Mouse (Mus musculus): Measurements from ENCODE around the gene Mmp9. TPM values are rescaled to one million over a fixed set of nuclear protein-coding genes. Genes with fewer than 3 reads are reported as not detected.

The Mmp9 gene
- under 1 TPM; 0.43 to 0.85 TPM for total RNA-seq (2021)
- long read RNA-seq, experiment 1, partial matches to known transcripts, result 0 of 4 reads
- long read RNA-seq, experiment 1, other reads (novel, unspliced or antisense), result 1 of 4 reads
- long read RNA-seq, experiment 2, partial matches to known transcripts, result 0 of 1 reads
- long read RNA-seq, experiment 2, other reads (novel, unspliced or antisense), result 0 of 1 reads

- no peak for DNase-seq (ENCODE audit: low spot score)
Observed at GRCm38 (mm10) chr2:164940140-164940830, at the start of gene Mmp9. Mmp9 (plus strand) TSS chr2:164940780.

DNA sequence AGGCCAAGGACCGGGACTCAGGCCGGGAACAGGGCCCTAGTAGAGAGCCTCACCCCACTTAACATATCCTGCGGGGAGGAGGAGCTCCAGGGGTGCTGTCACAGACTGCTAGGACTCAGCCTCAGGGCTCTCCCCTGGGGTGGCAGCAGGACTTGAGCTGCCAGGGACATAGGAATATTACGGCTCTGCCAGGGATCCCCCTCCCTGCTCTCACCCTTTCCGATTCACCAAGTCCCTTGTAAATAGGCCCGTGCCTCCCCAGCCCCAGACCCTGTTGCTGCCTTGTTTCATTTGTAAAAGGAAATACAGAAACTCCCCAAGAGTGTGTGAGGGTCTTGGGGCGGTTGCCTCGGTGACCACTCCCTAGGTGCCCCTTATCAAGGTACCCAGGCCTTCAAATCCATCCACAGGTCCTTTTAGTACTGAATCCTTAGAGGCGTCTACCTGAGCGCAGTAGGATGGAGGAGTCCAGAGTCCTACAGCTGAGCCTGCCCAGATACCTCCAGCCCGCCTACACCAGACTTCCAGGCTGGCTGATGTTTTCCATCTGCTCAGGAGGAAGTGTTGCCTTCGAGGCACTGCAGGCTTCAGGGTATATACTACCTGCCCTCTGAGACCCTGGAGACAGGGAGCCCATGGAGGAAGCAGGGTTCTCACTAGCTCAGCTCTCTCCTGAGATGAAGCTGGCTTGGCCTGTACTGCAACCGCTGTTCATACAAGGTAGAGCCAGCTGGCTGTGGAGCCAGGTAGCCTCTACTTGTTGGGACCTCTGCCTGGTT is 49.3 kb upstream of the Mmp9 start:
- DNase-seq (ENCODE audit: low spot score), result no peak

DNA sequence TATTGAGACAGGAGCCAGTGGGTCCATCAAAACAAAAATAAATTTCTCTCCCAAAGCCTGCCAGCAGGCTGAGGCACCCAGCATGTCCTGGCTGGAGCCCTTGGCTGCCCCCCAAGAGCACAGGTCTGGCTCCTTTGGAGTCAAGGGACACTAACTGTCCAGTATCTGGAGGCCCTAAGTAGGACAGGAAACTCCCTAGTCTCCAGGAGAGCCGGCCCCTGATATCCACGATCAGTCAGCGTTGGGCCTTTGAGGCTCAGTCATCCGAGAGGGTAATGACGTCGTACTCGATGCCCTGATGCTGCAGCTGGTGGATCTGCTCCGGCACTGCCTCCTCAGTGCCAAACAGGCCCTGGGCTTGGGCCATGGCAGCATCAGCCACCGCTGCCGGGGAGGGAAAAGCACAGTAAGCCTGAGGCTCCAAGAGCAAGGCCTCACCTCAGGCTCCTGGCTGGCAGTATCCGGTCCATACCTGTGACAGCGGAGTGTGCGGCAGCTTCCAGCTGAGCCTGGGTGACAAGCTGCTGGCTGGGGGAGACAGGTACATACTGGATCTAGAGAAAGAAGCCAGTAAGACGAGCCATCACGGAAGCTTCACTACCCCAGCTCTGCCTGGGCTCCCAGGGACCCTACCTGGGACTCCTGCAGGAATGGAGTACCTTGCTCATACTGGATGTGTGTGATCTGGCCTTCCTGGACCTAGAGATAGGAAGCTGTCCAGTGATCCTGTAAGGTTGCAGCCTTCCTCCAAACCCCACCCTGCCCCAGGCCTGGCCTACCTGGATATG is 48.5 kb upstream of the Mmp9 start:
- DNase-seq (ENCODE audit: low spot score), result peak; percentile 82

GRCm38 (mm10) chr2:164892696-164893216 is 47.8 kb upstream of the Mmp9 start:
- DNase-seq (ENCODE audit: low spot score), result no peak

- no peak for DNase-seq (ENCODE audit: low spot score)
Observed at GRCm38 (mm10) chr2:164894048-164894447, 46.5 kb upstream of the Mmp9 start.

- no peak for DNase-seq (ENCODE audit: low spot score)
Observed at GRCm38 (mm10) chr2:164894644-164895043, 45.9 kb upstream of the Mmp9 start.

GRCm38 (mm10) chr2:164895885-164896284 is 44.7 kb upstream of the Mmp9 start:
- DNase-seq (ENCODE audit: low spot score), result no peak

DNA sequence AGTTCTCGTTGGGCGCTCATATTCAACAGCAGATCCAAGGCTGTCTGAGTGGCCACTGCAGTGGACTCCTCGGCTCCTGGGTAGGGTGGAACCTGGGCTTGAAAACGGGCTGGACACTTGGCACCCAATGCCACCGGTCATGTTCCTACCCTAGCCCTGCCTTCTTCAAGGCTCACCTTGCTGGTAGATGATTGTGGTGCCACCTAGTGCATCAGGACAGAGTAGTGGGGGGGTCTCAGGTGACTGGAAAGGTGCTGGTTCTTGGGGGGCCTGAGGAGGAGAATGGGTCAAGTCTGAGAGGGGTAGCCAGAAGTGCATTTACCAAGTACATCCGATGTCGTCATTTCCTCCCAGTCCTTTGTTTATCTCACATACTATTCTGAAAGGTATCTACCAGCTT is 42.6 kb upstream of the Mmp9 start:
- no peak for DNase-seq (ENCODE audit: low spot score)

- DNase-seq (ENCODE audit: low spot score), result no peak
Observed at GRCm38 (mm10) chr2:164899034-164899433, 41.5 kb upstream of the Mmp9 start.

- DNase-seq (ENCODE audit: low spot score), result no peak
Observed at GRCm38 (mm10) chr2:164899723-164900459, 40.7 kb upstream of the Mmp9 start.

GRCm38 (mm10) chr2:164901380-164901779 is 39.2 kb upstream of the Mmp9 start:
- no peak for DNase-seq (ENCODE audit: low spot score)

DNA sequence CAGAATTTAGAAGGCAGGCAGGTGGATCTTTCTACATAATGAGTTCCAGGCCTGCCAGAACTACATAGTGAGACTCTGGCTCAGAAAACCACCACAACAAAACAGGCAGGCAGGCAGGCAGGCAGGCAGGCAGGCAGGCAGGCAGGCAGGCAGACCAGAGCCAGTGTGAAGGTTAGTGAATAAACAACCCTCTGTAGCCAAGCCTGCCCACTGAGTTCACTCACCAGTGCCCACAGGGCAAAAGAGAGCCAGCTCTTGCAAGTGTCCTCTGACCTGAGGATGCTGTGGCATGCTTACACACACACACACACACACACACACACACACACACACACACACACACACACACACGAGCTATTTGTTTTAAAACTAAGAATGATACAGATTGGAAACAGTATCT is 37.1 kb upstream of the Mmp9 start:
- DNase-seq (ENCODE audit: low spot score), result no peak

- DNase-seq (ENCODE audit: low spot score), result no peak
Observed at GRCm38 (mm10) chr2:164906071-164906470, 34.5 kb upstream of the Mmp9 start.

DNA sequence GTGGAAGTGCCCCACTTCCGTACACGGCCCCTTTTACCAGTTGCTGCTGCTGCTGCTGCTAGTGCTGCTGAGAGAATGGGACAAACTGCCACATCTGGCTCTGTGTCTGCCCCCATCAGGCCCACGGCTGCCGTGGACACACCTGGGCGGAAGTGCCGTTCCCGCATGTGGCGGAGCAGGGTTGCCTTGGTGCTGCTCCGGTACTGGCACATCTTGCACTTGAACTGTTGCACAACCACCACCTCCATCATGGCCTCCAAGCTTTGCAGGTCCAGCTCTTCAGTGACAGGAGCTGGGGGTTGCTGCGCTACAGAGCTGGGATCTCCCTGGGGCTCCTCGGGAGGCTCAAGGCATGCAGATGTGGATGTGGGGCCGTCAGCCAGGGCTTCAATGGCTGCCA is 33.1 kb upstream of the Mmp9 start:
- no peak for DNase-seq (ENCODE audit: low spot score)

DNA sequence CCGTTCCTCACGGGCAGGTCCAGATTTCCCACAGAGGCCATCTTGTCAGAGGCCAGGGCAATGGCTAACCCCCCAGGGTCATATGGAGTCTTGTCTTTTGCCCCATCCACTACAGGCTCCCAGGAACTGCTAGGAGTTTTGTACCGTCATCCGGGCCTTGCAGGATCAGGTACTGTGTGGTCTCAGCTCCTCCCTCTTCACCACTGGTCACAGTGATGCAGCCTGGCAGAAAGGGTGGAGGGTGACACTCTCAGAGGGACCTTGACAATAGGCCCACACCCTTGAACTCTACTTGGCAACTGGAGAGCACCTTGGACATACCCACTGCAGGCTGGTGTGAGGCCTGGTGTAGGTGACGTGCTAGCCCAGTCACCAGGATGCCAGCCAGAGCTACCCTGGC is 32.6 kb upstream of the Mmp9 start:
- no peak for DNase-seq (ENCODE audit: low spot score)

DNA sequence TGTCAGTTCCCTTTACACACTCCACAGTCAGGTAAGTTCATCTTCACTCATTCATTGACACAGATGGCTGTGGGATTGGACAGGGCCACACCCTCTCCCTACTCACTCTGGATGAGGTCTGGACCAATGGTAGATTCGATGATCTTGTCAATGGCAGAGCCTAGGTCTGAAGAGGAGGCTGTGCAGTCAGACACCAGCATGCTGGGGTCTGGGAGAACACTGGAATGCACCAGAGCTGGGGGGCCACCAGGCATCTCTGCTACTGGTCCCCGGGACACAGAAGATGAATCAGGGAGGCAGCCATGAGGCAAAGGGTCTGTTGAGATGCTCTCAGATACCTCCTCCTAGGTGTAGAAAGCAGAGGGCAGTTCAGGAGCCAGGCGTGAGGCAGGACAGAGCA is 31.5 kb upstream of the Mmp9 start:
- no peak for DNase-seq (ENCODE audit: low spot score)

GRCm38 (mm10) chr2:164909542-164909941 is 31.0 kb upstream of the Mmp9 start:
- peak; percentile 53 for DNase-seq (ENCODE audit: low spot score)

- no peak for DNase-seq (ENCODE audit: low spot score)
Observed at GRCm38 (mm10) chr2:164910360-164911061, 30.1 kb upstream of the Mmp9 start.

DNA sequence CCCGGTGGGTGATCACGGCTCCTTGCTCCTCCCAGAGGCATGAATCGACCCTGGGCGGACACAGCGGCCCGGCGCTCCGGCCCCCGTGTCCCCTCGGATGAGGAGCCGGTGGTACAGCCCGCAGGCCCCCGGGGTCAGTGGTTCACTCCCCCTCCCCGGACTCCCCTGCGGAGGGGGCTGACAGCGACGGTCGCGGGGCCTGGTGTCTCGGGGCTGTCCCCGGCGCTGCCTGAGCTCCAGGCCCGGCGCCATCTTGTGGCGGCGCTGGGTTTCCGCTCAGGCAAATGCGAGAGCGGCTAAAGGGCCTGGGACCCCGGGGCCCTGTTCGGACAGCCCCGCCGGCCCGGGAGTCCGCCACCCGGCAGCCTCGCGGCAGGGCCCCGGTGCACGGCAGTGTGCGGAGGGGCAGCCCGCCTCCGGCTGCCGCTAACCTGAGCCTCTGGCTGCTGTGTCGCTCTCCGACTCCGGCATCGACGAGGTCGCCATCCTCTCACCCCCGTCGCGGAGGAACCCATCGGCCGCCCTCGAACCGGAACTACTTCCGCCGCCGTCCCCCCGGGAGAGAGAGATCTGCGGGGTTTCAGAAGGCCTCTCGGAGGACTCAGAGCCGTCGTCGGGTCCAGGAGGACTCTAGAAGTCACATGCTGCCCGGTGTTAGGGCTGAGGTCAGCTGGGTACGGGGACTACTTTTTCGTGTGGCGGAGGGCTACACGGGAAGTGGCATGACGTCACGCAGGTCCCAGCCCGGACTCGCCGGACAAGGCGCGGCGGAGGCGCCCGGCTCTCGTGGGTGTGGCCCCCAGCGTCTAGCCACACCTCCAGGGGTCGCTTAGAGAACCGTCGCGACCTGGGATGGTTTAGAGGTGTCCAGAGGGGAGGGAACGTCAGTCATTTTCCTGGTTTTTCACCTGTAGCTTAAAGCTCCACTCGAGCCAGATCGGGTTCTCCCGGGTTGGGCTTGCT is 29.2 kb upstream of the Mmp9 start, which contains the start of gene Zfp335:
TSS of gene Zfp335 (minus strand) at position 672 of the 963 bp plus-strand sequence.
- peak; percentile 93 for DNase-seq (ENCODE audit: low spot score)

Measured in gastrocnemius, adult 18-20 months (tissue).